Mouse (Mus musculus) heart, adult 18-20 months (tissue): Measurements from ENCODE around the gene Ggps1. TPM values are rescaled to one million over a fixed set of nuclear protein-coding genes. Genes with fewer than 3 reads are reported as not detected.

ENCODE experiments used
- DNase-seq, 2 experiments: peaks; one replicate each; pipeline ENCODE4 v3.0.0; 2021 to 2022; ENCODE audit warnings: mixed read lengths in 1 of 2
- long read RNA-seq, 2 experiments: library from polyadenylated mRNA; stranded (forward); transcript quantifications; one replicate each; pipeline ENCODE4 v2.0.0; 2021
- total RNA-seq, 2 experiments: library from RNA; stranded (reverse); gene quantifications; 2 replicates each; pipeline ENCODE4 v1.2.3; 2021

Gene Ggps1
- 10 to 100 TPM; 21.5 to 26.9 TPM for total RNA-seq
- long read RNA-seq, experiment 1, full-length matches to known transcripts = 14 of 18 reads
- long read RNA-seq, experiment 1, partial matches to known transcripts = 2 of 18 reads
- long read RNA-seq, experiment 1, other reads (novel, unspliced or antisense) = 2 of 18 reads
- long read RNA-seq, experiment 2, full-length matches to known transcripts = 5 of 11 reads
- long read RNA-seq, experiment 2, partial matches to known transcripts = 2 of 11 reads
- long read RNA-seq, experiment 2, other reads (novel, unspliced or antisense) = 4 of 11 reads

DNA sequence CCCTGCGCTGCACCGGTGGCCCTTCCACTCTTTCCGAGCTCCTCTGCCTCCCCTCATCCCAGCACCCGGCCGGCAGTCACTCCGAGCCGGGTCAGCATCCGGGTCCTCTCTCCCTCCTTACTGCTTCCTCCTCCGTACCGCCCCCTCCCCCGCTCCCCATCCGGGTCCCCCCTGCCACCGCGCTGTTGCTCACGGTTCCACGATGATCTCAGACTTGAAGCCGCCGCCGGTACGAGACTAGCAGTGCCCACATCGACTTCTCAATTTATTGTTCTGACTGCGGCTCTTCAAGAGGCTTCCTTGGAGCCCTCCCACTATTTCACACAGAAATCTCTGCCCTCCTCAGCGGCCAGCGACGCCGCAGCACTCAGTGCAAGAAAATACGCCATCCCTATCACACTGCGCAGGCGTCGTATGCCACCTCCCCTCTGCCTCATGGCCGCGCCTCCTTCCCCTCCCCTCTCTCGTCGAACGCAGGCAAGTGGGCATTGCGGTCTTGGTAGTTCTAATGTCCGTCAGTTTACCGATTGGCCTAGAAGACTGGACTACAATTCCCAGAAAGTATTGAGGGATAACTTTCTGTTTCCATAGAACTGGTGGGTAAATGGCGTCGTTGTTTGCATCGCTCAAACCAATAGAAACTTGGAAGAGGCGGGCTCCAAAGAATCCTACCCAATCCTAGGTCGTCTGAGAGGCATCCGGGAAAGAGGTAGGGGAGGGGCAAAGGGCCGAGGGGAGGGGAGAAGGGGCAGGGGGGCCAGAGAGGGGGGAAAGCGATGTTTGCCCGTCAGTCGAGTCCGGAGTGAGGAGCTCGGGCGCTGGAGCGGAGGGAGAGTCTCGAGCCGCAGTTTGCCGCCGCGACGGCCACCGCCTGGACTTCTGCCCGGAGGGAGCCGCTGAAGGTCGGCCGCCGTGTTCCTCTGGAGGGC lies at the start of gene Ggps1, which contains the start of gene Arid4b:
Gene Ggps1 (minus strand): TSS at position 476 of the 929 bp plus-strand sequence.
Gene Arid4b (plus strand): TSS at position 220 of the 929 bp plus-strand sequence.
- peak; percentile 96 to 99 for DNase-seq

GRCm38 (mm10) chr13:14111146-14111545 lies 47.9 kb upstream of the Ggps1 start:
- DNase-seq = no peak

DNA sequence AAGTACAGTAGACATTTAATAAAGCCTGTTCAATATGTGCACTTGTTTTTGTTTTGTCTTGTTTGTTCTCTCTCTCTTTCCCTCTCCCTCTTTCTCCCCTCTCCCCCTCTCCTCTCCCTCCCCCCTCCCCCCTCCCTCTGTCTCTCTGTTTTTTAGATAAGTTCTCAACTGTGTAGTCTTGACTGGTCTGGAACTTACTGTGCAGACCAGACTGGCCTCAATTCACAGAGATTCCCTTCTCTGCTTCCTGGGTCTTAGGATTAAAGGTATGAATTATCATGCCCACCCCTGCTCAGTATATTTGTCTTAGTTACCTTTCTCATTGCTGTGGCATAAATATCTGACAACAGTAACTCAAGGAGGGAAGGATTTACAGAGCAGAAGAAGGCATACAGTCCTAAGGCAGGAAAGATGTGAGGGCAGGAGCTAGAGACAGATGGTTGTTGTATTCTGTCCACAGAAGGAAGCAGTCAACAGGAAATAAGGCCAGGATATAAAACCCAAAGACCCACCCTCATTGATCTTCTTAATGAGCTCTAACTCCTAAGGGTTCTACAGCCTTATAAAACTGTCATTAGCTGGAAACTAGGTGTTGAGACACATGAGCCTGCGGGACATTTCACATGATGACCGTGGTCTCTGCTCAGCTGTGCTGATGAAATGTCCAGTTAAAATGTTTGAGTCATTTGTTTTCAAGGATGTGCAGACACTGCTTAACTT lies 47.0 kb upstream of the Ggps1 start:
- DNase-seq = no peak

DNA sequence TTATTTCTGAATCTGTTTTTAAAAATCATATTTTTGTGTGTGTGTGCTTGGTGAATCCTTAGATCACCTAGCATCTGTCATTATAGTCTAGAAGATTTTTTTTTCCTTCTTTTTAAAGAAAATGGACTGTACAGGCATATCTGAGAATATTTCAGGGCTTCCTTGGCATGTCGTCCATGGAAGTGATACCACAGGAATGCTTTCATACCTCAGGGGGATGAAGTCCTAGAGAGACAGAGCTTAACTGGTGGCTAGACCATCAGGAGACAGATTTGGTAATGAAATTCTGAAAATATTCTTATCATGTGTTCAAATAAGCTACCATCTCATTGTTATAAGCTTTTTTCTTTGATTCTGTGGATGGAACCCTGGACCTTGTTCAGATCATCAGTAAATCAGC lies 39.7 kb upstream of the Ggps1 start:
- DNase-seq = no peak

GRCm38 (mm10) chr13:14088669-14089068 lies 25.4 kb upstream of the Ggps1 start:
- peak in 1 of 2 experiments; percentile 16 for DNase-seq

GRCm38 (mm10) chr13:14075326-14075725 lies 12.0 kb upstream of the Ggps1 start:
- DNase-seq = no peak

- DNase-seq = no peak
Observed at GRCm38 (mm10) chr13:14074371-14074770, 11.1 kb upstream of the Ggps1 start.

DNA sequence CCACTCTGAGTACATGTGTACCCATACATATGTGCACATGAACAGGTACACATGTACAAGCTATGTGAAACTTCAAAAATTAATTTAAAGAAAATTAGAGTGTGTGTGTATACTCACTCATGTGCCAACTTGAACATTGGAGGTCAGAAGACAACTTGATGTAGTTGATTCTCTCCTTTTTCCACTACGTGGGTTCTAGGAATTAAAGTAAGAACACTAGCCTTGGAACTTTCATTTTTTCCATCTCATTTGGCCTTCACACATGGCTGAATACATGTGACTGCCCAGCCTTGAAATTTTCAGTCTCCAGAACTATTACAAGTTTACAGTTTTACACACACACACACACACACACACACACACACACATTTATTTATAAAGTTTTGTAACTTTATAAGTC lies 6.0 kb upstream of the Ggps1 start:
- no peak for DNase-seq

DNA sequence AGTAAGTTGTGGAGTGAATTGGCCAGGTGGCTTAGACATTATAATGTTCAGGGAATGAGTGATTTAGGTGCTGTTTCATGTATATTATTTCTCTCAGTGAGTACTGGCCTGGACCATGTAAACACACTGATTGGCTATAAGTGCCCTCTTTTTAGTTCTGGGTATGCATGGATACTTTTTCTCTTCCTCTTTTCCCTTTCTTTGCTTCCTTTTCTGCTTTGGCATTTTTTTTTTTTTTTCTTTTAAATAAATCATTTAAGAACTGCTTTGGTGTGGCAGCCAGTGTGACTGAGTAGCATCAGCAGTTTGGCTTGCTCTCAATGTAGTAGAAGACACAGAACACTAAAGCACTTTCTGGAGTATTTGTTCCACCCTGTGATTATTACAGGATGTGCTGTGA lies 4.7 kb upstream of the Ggps1 start:
- DNase-seq = no peak

- DNase-seq = no peak
Observed at GRCm38 (mm10) chr13:14065701-14066100, 2.4 kb upstream of the Ggps1 start.

GRCm38 (mm10) chr13:14065028-14065380 lies 1.7 kb upstream of the Ggps1 start:
- no peak for DNase-seq

DNA sequence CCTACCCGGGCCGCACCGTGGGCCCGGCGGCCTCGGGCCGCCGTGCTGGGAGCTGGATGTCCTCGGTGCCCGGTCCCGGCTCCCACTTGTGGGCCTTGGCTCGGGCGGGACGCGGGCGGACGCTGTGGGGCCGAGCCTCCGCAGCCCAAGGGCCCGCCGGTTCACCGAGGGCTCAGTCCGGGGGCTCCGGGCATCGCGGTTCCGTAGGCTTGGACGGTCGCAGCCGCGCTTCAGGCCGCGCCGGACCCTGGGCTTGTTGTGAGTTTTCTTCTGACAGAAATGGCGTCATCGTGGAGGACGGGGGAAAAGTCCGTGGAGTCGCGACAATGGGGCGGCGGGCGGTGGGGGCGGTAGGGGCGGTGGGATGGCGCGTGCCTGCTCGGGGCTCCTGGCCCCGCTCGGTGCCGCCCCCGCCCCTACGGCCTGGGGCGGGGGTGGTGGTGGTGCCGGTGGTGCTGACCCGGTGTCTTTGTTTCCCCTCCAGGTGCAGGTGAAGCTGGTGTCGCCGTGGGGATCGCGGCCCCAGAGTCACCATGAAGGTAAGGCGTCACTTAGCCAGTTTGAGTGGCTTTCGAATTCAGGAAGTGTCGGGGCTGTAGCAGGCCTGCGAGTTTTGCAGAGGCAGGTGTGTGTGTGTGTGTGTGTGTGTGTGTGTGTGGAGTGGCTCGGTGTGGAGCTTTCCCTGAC lies 1.2 kb upstream of the Ggps1 start:
- DNase-seq = peak; percentile 40 to 58

DNA sequence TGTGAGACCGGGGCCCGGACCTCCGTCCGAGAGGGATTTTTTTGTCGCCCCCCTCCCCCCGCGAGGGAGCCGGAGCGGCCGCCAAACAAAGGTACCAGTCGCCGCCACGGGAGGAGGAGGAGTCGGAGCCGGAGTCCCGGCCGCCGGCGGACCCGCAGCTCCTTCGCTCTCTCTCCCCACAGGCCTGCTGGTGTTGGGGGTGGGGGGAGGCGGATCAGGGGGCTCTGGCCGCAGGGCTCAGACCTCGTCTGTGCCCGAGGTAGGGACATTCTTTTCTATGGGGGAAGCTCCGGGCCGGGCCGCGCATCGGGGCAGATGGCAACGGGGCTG lies 619 bp upstream of the Ggps1 start:
- no peak for DNase-seq

DNA sequence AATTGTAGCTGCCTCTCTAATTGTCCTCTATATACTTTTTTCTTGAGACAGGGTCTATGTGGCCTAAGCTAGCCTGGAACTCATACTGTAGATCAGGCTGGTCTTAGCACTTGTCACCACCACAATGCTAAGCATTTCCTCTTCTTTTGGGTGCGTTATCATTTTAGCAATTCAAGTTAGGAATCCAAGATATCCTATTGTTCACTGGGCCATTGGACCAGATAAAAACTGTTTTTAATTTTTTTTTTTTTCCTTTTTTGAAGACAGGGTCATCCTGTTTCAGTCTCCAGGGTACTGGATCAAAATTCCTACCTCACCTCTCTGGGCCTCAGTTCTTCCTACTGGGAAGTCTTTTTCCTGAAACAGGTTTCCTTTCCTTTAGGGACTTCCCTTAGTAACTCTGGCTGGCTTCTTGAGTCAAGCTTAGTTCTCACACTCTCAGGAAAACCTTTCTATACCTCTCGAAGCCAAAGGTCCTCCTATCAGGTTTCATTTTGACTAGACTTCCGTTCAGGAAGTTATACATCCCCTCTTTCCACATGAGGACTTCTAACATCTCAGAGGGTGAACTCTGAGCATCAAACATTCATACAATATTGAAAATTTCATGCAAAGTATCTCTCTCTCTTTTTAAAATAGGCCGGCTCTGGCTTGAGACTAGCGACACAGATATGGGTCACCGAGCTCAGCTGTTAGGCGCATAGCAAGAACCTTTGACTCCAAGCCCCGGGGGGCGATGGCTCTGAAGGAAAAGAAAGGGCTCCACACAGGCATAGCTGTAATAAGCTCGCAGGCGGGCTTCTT lies 877 bp downstream of the Ggps1 start:
- DNase-seq = peak in 1 of 2 experiments; percentile 5

DNA sequence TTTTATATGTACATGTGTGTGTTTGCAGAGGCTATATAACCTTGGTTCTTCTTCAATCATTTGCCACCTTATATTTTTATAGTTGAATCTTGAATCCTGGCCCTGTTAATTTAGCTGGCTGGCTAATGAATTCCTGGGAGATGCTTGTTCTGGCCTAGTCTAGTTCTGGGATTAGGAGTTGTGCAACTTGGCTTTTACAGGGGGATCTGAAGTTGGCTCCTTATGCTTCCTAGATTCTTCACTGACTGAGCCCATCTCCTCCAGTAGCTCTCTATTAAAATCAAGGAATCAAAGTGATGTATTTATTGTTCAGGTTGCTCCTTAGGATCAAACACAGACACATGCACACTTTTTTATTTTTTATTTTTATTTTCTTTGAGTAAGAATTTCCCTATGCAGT lies 3.7 kb downstream of the Ggps1 start:
- no peak for DNase-seq

DNA sequence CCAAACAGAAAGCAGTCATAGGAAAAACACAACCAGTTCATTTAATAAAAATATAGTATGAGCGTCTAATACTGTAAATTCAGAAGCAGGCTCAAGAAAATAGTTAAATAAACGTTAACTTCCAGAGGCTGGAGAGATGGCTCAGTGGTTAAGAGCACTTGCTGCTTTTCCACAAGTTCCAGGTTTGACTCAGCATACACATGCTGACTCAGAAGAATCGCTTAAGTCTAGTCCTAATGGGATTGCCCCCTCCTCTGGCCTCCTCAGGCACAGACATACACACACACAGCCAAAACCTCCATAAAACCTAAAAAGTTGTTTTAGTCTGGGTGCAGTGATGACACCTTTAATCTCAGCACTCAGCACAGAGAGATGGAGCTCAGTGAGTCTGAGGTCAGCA lies 6.5 kb downstream of the Ggps1 start:
- DNase-seq = no peak

DNA sequence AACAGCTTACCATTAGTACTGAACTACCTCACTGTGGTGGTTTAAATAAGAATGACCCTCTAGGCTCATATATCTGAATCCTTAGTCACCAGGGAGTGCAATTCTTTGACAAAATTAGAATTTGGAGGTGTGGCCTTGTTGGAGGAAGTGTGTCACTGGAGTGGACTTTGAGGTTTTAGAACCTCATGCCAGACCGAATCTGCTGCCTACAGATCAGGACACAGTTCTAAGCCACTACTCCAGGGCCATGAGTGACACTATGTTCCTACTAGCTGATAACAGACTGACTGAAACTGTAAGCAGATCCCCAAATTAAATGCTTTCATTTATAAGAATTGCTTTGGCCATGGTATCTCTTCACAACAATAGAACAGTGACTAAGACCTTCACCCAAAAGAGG lies 13.4 kb downstream of the Ggps1 start:
- no peak for DNase-seq

GRCm38 (mm10) chr13:14044521-14044920 lies 18.8 kb downstream of the Ggps1 start:
- DNase-seq = no peak

- no peak for DNase-seq
Observed at GRCm38 (mm10) chr13:14043851-14044250, 19.4 kb downstream of the Ggps1 start.

DNA sequence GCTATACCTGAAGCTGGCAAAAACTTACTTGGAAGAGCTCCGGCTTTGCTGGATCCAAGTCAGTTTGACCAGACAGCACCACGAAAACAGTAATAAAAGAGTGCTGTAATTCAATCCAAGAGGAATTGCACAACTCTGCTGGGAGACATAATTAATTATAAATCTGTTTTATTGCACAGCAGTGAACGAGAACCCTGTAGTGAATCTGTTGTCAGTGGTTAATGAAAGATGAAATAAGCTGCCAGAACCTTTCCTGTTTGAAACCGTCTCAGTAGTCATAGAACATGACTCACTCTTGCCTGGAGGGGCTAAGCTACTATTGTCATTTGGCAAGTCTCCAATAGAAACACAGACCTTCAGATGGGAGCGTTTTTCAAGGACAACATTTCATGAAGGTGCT lies 23.1 kb downstream of the Ggps1 start:
- DNase-seq = peak in 1 of 2 experiments; percentile 22

DNA sequence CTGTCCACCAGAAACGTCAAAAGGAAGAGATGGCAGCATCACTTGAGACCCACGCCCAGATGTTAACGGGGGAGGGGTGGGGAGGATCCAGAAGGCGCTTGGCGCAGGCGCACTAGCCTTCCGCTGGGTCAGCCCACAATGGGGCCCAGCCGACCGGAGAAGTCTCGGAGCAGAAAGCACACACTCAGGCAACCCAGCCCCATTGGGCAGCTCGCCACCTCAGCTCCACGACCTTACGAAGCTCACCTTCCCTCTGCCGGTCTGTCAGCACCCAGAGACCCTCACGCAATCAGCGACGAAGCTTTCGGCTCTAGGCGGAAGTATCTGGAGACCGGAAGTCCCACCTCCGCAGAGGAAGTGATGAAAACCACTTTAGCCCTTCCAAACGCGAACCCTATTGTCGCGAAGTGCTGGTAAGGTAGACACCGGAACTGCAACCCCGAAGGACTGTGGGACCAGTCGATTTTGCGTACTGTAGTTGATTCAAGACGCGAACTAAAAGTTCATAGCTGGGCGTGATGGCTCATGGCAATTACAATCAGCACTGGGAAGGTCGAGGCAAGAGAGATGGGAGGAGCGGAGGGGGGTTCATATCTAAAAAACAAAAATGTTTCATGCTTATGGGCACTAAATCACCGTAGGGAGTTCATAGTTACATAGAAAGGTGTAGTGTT lies 23.9 kb downstream of the Ggps1 start, which contains the start of gene Tbce:
Gene Tbce (minus strand): TSS at position 347 of the 674 bp plus-strand sequence.
- DNase-seq = peak; percentile 93 to 94
